Mouse (Mus musculus) kidney, embryonic 14.5 days (tissue): ENCODE results near the gene Jmjd8. TPM values are rescaled to one million over a fixed set of nuclear protein-coding genes. Genes with fewer than 3 reads are reported as not detected.

Experiments used
- ATAC-seq: fragments of 200-750 bp; cut with Nextera tagmentation; 2 replicates; pipeline ENCODE4 v1.8.0; 2017; ENCODE audit warnings: moderate number of reproducible peaks, mild to moderate bottlenecking, moderate TSS enrichment, moderate library complexity; ENCODE audit not compliant: low FRiP score, low TSS enrichment
- H3K27ac ChIP-seq: fragments of 300-500 bp; sonication (generic); 2 replicates; pipeline ENCODE4 v1.5.1; 2014; ENCODE audit warnings: low read depth, mild to moderate bottlenecking, low read length, moderate library complexity, mixed read lengths
- H3K27me3 ChIP-seq: fragments of 300-500 bp; sonication (generic); 2 replicates; pipeline ENCODE4 v1.6.1; 2014; ENCODE audit warnings: mild to moderate bottlenecking, low read length; ENCODE audit not compliant: control insufficient read depth, insufficient read depth
- H3K36me3 ChIP-seq: fragments of 300-500 bp; sonication (generic); 2 replicates; pipeline ENCODE4 v1.6.1; 2014; ENCODE audit warnings: low read length, mixed read lengths; ENCODE audit not compliant: control insufficient read depth, insufficient read depth
- H3K4me1 ChIP-seq: fragments of 300-500 bp; sonication (generic); 2 replicates; pipeline ENCODE4 v1.6.1; 2014; ENCODE audit warnings: low read length, mixed read lengths; ENCODE audit not compliant: control insufficient read depth, insufficient read depth
- H3K4me2 ChIP-seq: fragments of 300-500 bp; sonication (generic); replicated peaks from 2 replicates; pipeline ENCODE4 v1.6.1; 2014; ENCODE audit warnings: low read depth, mild to moderate bottlenecking, low read length
- H3K4me3 ChIP-seq: fragments of 300-500 bp; sonication (generic); 2 replicates; pipeline ENCODE4 v1.5.1; 2014; ENCODE audit warnings: mild to moderate bottlenecking, low read length
- H3K9ac ChIP-seq: fragments of 300-500 bp; sonication (generic); 2 replicates; pipeline ENCODE4 v1.6.1; 2014; ENCODE audit warnings: low read depth, mild to moderate bottlenecking, low read length, moderate library complexity
- H3K9me3 ChIP-seq: fragments of 300-500 bp; sonication (generic); 2 replicates; pipeline ENCODE4 v1.6.1; 2016; ENCODE audit warnings: low read length; ENCODE audit not compliant: control insufficient read depth
- WGBS: fragments of 180-500 bp; shearing (Covaris S2); extraction: QIAGEN DNeasy Blood & Tissue Kit; methylation state at CpG from one replicate; pipeline ENCODE4 v1.1.7; 2014; 5-methylcytosine and 5-hydroxymethylcytosine counted together
- polyA plus RNA-seq: library from polyadenylated mRNA; unstranded; fragments of >200 nt; fragmentation: Nextera tagmentation; extraction: Ambion mirVana; gene quantifications from 2 replicates; pipeline ENCODE4 v1.2.1, GENCODE M21; 2014

The Jmjd8 gene
- polyA plus RNA-seq, 1 experiment from 2014 or later = 45.7 TPM

- peaks cover 23% of the 10 kb centered on the region for H3K36me3 ChIP-seq
- peak overlapping the region; percentile 89 for H3K4me3 ChIP-seq
- peak overlapping the region; percentile 99 for H3K27ac ChIP-seq
- under 1% methylated on average over 45 of the region's 45 CpGs for WGBS
- peak overlapping the region; percentile 82 for H3K9ac ChIP-seq
- H3K4me2 ChIP-seq = peak overlapping the region; percentile 92
- ATAC-seq = peak; percentile 28
- no peaks in the 10 kb centered on the region for H3K27me3 ChIP-seq
- peaks cover 50% of the 10 kb centered on the region for H3K4me1 ChIP-seq
- H3K9me3 ChIP-seq = no peaks in the 10 kb centered on the region
Observed at GRCm38 (mm10) chr17:25791843-25792527, 36.7 kb upstream of the Jmjd8 start.

DNA sequence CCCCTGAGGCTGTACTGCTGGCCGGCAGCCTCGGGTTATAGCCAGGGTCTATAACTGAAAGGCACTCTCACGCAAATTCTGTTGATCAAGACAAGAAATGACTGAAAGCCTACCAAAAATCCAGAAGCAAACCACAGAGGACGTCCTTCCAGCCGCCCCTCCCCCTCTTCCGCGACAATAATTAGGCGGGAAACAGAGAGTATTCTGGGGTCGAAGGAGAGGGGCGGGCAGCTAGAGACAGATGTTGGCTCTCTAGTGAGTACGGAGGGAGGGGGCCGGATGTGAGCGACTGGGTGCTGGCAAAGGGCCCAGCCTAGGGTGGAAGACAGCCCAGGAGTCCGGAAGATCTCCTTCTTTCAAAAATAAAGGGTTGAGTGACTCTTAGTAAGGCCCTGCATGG is 36.1 kb upstream of the Jmjd8 start, which contains the start of gene Fam173a:
Fam173a (minus strand) TSS at position 287 of the 400 bp plus-strand sequence.
- Histone ChIP-seq H3K4me1 (peaks cover 50% of the 10 kb centered on the region), H3K4me2 (peak within 1 kb of the TSS; percentile 92), H3K27ac (peak within 1 kb of the TSS; percentile 99), H3K9me3 (no peaks in the 10 kb centered on the region), H3K27me3 (no peaks in the 10 kb centered on the region), H3K4me3 (peak within 1 kb of the TSS; percentile 89), H3K9ac (peak within 1 kb of the TSS; percentile 82), H3K36me3 (peaks cover 21% of the 10 kb centered on the region)
- under 1% methylated on average over 14 of the region's 14 CpGs for WGBS
- peak; percentile 63 for ATAC-seq

DNA sequence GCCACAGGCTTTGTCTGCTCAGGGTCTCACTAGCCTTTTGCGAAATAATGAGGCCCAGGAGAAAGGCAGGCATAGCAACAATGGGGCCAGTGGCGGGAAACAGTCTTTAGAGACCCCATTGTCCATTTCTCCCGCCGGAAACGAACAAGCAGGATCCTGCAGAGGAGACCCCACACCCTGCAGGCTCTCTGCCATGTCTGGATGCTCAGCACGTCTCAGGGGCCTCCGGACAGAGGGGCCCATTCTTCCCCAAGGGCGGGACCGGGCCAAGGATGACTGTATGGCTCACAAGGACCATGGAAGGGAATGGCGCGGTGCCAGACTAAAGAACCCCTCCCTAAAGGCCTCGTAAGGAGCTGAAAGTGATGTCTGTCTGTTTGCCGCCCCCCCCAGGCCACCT is 34.5 kb upstream of the Jmjd8 start:
- 81% methylated on average over 13 of the region's 13 CpGs for WGBS
- H3K4me1 ChIP-seq = peaks cover 50% of the 10 kb centered on the region
- ATAC-seq = no peak
- peak overlapping the region; percentile 37; the same call in 1 of the 2 replicates for H3K27ac ChIP-seq
- H3K9ac ChIP-seq = no peak overlapping the region
- H3K4me3 ChIP-seq = no peak overlapping the region; the same call in 1 of the 2 replicates
- no peaks in the 10 kb centered on the region for H3K9me3 ChIP-seq
- no peaks in the 10 kb centered on the region for H3K27me3 ChIP-seq
- no peak overlapping the region for H3K4me2 ChIP-seq
- H3K36me3 ChIP-seq = peaks cover 14% of the 10 kb centered on the region

DNA sequence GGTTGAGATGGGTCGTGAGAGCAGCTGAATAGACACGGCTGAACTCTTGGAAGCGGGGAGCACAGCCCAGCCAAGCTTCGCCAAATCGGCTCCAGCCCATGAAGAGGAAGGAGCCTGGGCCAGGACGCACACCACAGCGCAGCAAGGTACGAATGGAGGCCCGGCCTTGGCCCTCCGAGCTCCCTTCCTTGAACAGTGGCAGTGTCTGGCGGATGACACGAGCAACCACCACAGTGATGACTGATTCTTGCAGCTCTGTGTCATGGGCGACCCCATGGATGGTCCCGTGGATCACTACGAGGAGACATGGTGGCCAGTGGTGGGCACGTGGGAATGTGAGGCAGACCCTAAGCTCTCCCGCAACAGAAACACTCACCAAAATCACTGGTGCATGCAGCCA is 33.7 kb upstream of the Jmjd8 start:
- peak overlapping the region; percentile 99 for H3K4me2 ChIP-seq
- peaks cover 6% of the 10 kb centered on the region for H3K36me3 ChIP-seq
- 74% methylated on average over 17 of the region's 17 CpGs for WGBS
- 0 out of 2 replicates have a peak overlapping the region, but pooled peaks have one; percentile 78 for H3K9ac ChIP-seq
- peaks cover 50% of the 10 kb centered on the region for H3K4me1 ChIP-seq
- H3K27ac ChIP-seq = peak overlapping the region; percentile 7; the same call in 1 of the 2 replicates
- H3K9me3 ChIP-seq = no peaks in the 10 kb centered on the region
- no peaks in the 10 kb centered on the region for H3K27me3 ChIP-seq
- no peak overlapping the region; the same call in 1 of the 2 replicates for H3K4me3 ChIP-seq
- no peak for ATAC-seq

DNA sequence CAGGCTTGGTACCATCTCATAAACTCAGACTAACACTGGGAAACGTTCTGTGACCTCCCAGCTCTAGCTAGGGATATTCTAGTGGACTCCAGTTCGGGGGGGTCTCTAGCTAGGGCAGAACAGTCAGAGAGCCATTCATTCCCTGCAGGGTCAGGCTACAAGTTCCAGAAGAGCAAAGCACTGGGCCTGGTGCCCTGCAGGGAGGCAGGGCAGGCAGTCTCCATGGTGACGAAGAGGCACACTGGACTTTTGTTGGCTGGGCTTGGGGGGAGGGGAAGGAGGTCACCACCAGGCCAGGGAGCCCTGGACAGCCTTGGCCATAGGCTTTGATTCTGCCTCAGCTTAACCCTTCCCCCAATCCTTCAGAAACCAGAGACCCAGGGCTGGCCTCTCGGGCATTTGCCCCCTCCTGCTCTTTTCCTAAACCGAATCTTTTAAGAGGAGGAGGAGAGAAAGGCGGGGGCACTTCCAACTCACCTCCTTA is 33.0 kb upstream of the Jmjd8 start, which contains the start of gene AC134908.4:
AC134908.4 (minus strand) TSS at position 51 of the 484 bp plus-strand sequence.
- peak; percentile 28; the same call in 1 of the 2 replicates for ATAC-seq
- Histone ChIP-seq H3K27me3 (no peaks in the 10 kb centered on the region), H3K4me1 (peaks cover 50% of the 10 kb centered on the region), H3K9ac (peak within 1 kb of the TSS; percentile 78), H3K9me3 (no peaks in the 10 kb centered on the region), H3K4me3 (peak within 1 kb of the TSS; percentile 85), H3K27ac (peak within 1 kb of the TSS; percentile 47; the same call in 1 of the 2 replicates), H3K36me3 (peaks cover 6% of the 10 kb centered on the region), H3K4me2 (peak within 1 kb of the TSS; percentile 99)
- WGBS = 6% methylated on average over 6 of the region's 6 CpGs

GRCm38 (mm10) chr17:25796211-25796771 is 32.4 kb upstream of the Jmjd8 start:
- Histone ChIP-seq H3K4me2 (peak overlapping the region; percentile 99), H3K27ac (peak overlapping the region; percentile 47; the same call in 1 of the 2 replicates), H3K4me1 (peaks cover 43% of the 10 kb centered on the region), H3K4me3 (peak overlapping the region; percentile 85), H3K9me3 (no peaks in the 10 kb centered on the region), H3K27me3 (no peaks in the 10 kb centered on the region), H3K36me3 (peaks cover 6% of the 10 kb centered on the region), H3K9ac (peak overlapping the region; percentile 78)
- 0 out of 2 replicates have a peak, but pooled peaks have one; percentile 0 for ATAC-seq
- WGBS = under 1% methylated on average over 37 of the region's 37 CpGs

DNA sequence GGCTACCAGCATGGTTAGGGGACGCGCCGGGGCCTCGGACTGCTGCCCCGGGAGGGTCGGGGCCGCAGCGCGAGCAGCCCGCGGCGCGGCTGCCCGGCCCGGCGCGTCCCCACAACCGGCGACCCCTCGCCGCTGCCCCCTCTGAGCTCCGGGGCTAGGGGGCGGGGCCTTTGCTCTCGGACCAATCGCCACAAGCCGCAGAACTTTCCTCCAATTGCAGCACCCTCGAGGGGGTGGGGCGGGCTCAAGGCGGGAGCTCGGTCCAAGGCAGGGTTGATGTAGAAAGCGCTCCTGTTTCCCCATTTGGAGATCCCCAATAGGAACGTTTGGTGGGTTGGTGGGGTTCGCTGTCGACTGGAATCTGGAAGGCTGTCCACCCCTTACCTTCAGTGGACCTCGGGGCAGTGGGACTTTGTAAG is 31.7 kb upstream of the Jmjd8 start, which contains the start of gene Metrn:
Metrn (minus strand) TSS at position 186 of the 419 bp plus-strand sequence.
- ATAC-seq = peak; percentile 75
- WGBS = under 1% methylated on average over 31 of the region's 35 CpGs
- H3K4me2 ChIP-seq = peak within 1 kb of the TSS; percentile 99
- H3K4me1 ChIP-seq = peaks cover 41% of the 10 kb centered on the region
- peak within 1 kb of the TSS; percentile 85 for H3K4me3 ChIP-seq
- peak within 1 kb of the TSS; percentile 47; the same call in 1 of the 2 replicates for H3K27ac ChIP-seq
- H3K9ac ChIP-seq = peak within 1 kb of the TSS; percentile 78
- H3K27me3 ChIP-seq = no peaks in the 10 kb centered on the region
- H3K36me3 ChIP-seq = peaks cover 6% of the 10 kb centered on the region
- no peaks in the 10 kb centered on the region for H3K9me3 ChIP-seq

- no peaks in the 10 kb centered on the region for H3K9me3 ChIP-seq
- no peaks in the 10 kb centered on the region; the same call in 1 of the 2 replicates for H3K27me3 ChIP-seq
- H3K9ac ChIP-seq = no peak overlapping the region
- peak; percentile 43; the same call in 1 of the 2 replicates for ATAC-seq
- H3K36me3 ChIP-seq = no peaks in the 10 kb centered on the region
- 9% methylated on average over 6 of the region's 6 CpGs for WGBS
- no peak overlapping the region for H3K4me3 ChIP-seq
- no peak overlapping the region for H3K4me2 ChIP-seq
- no peak overlapping the region for H3K27ac ChIP-seq
- H3K4me1 ChIP-seq = peaks cover 4% of the 10 kb centered on the region
Observed at GRCm38 (mm10) chr17:25801029-25801428, 27.6 kb upstream of the Jmjd8 start.
